Mouse (Mus musculus) MEL (cell line): ENCODE results near the gene Anapc15. TPM values are rescaled to one million over a fixed set of nuclear protein-coding genes. Genes with fewer than 3 reads are reported as not detected.

Experiments
- DNase-seq: peaks from one replicate; pipeline ENCODE4 v3.0.0; 2011; ENCODE audit warnings: low read depth, low spot score
- H3K27ac ChIP-seq: 2 replicates; pipeline ENCODE4 v1.5.1; 2012; ENCODE audit warnings: low read depth, mild to moderate bottlenecking, control low read depth, low read length, moderate library complexity; ENCODE audit not compliant: control insufficient read depth
- H3K27me3 ChIP-seq, 2 experiments: fragments of 150-350 bp in 1 of 2; sonication (generic) in 1 of 2; 2 replicates each; pipeline ENCODE4 v1.6.1; 2012; ENCODE audit warnings: low read length in 2 of 2, mild to moderate bottlenecking in 2 of 2, improper control_type of control experiment in 1 of 2, moderate library complexity in 1 of 2; ENCODE audit not compliant: insufficient read depth in 2 of 2, control insufficient read depth in 1 of 2
- H3K36me3 ChIP-seq, 2 experiments: 2 replicates each; pipeline ENCODE4 v1.6.1; 2012 to 2014; ENCODE audit warnings: low read length in 2 of 2, improper control_type of control experiment in 1 of 2, inconsistent platforms in 1 of 2, mild to moderate bottlenecking in 1 of 2; ENCODE audit not compliant: insufficient read depth in 2 of 2, control insufficient read depth in 1 of 2
- H3K4me1 ChIP-seq, 2 experiments: fragments of 150-350 bp in 1 of 2; sonication (generic) in 1 of 2; 2 replicates each; pipeline ENCODE4 v1.6.1; 2012; ENCODE audit warnings: low read length in 2 of 2, improper control_type of control experiment in 1 of 2, mild to moderate bottlenecking in 1 of 2; ENCODE audit not compliant: insufficient read depth in 2 of 2, control insufficient read depth in 1 of 2
- H3K4me3 ChIP-seq, 2 experiments: fragments of 150-350 bp in 1 of 2; sonication (generic) in 1 of 2; 2 replicates each; pipeline ENCODE4 v1.5.1; 2012; ENCODE audit warnings: low read depth in 2 of 2, low read length in 2 of 2, mild to moderate bottlenecking in 2 of 2, moderate library complexity in 2 of 2, control low read depth in 1 of 2, improper control_type of control experiment in 1 of 2; ENCODE audit not compliant: control insufficient read depth in 1 of 2, insufficient read depth in 1 of 2
- H3K79me2 ChIP-seq: 2 replicates; pipeline ENCODE4 v1.6.1; 2012; ENCODE audit warnings: mild to moderate bottlenecking, low read length, moderate library complexity; ENCODE audit not compliant: control insufficient read depth, poor library complexity, insufficient read depth
- H3K9ac ChIP-seq: 2 replicates; pipeline ENCODE4 v1.6.1; 2012; ENCODE audit warnings: low read depth, mild to moderate bottlenecking, control low read depth, low read length, moderate library complexity; ENCODE audit not compliant: control insufficient read depth, poor library complexity, severe bottlenecking
- H3K9me3 ChIP-seq: fragments of 150-350 bp; sonication (generic); replicated peaks from 2 replicates; pipeline ENCODE4 v1.6.1; 2012; ENCODE audit warnings: mild to moderate bottlenecking, low read length, improper control_type of control experiment, moderate library complexity; ENCODE audit not compliant: insufficient read depth
- CHD1 ChIP-seq: IDR thresholded peaks from 2 replicates; pipeline ENCODE4 v1.6.1; 2012; ENCODE audit warnings: low read depth, mild to moderate bottlenecking, inconsistent platforms, low read length, improper control_type of control experiment
- CHD2 ChIP-seq: IDR thresholded peaks from 2 replicates; pipeline ENCODE4 v1.6.1; 2011; ENCODE audit warnings: low read length, improper control_type of control experiment
- CTCF ChIP-seq, 3 experiments: IDR thresholded peaks in 2 of 3; conservative IDR thresholded peaks in 1 of 3; 2 replicates each; pipeline ENCODE4 v1.5.1; 2011 to 2012; ENCODE audit warnings: low read length in 3 of 3, low read depth in 2 of 3, mild to moderate bottlenecking in 2 of 3, improper control_type of control experiment in 1 of 3, inconsistent platforms in 1 of 3, mixed read lengths in 1 of 3, moderate library complexity in 1 of 3; ENCODE audit not compliant: control insufficient read depth in 1 of 3, insufficient read depth in 1 of 3, poor library complexity in 1 of 3, severe bottlenecking in 1 of 3
- KAT2A ChIP-seq: conservative IDR thresholded peaks from 2 replicates; pipeline ENCODE4 v1.6.1; 2012; ENCODE audit warnings: low read depth, low read length, improper control_type of control experiment, inconsistent platforms
- MAFK ChIP-seq: IDR thresholded peaks from 2 replicates; pipeline ENCODE4 v1.6.1; 2011; ENCODE audit warnings: low read depth, mild to moderate bottlenecking, low read length, improper control_type of control experiment, borderline replicate concordance
- MAX ChIP-seq: IDR thresholded peaks from 2 replicates; pipeline ENCODE4 v1.6.1; 2011; ENCODE audit warnings: low read length, improper control_type of control experiment
- MXI1 ChIP-seq: IDR thresholded peaks from 2 replicates; pipeline ENCODE4 v1.6.1; 2011; ENCODE audit warnings: mild to moderate bottlenecking, low read depth, low read length, improper control_type of control experiment
- MYB ChIP-seq: IDR thresholded peaks from 2 replicates; pipeline ENCODE4 v1.6.1; 2011; ENCODE audit warnings: mild to moderate bottlenecking, low read depth, low read length, improper control_type of control experiment
- MYC ChIP-seq: IDR thresholded peaks from 2 replicates; pipeline ENCODE4 v1.6.1; 2011; ENCODE audit warnings: low read depth, mild to moderate bottlenecking, low read length, improper control_type of control experiment, moderate library complexity
- POLR2A ChIP-seq, 2 experiments: IDR thresholded peaks; 2 replicates each; pipeline ENCODE4 v1.6.1; 2011 to 2012; ENCODE audit warnings: low read length in 2 of 2, mild to moderate bottlenecking in 2 of 2, control low read depth in 1 of 2, improper control_type of control experiment in 1 of 2, low read depth in 1 of 2, moderate library complexity in 1 of 2; ENCODE audit not compliant: control insufficient read depth in 1 of 2, insufficient read depth in 1 of 2, poor library complexity in 1 of 2
- POLR2AphosphoS2 ChIP-seq: IDR thresholded peaks from 2 replicates; pipeline ENCODE4 v1.6.1; 2011; ENCODE audit warnings: low read length, improper control_type of control experiment
- POLR2AphosphoS5 ChIP-seq: IDR thresholded peaks from 2 replicates; pipeline ENCODE4 v1.6.1; 2012; ENCODE audit warnings: low read depth, borderline replicate concordance, mild to moderate bottlenecking, inconsistent platforms, low read length, moderate library complexity, mixed read lengths
- RAD21 ChIP-seq: IDR thresholded peaks from 2 replicates; pipeline ENCODE4 v1.6.1; 2011; ENCODE audit warnings: mild to moderate bottlenecking, low read depth, low read length, improper control_type of control experiment
- RCOR1 ChIP-seq: IDR thresholded peaks from 2 replicates; pipeline ENCODE4 v1.6.1; 2012; ENCODE audit warnings: low read depth, mild to moderate bottlenecking, inconsistent platforms, low read length, improper control_type of control experiment
- SIN3A ChIP-seq: IDR thresholded peaks from 2 replicates; pipeline ENCODE4 v1.6.1; 2012; ENCODE audit warnings: low read length, improper control_type of control experiment, inconsistent platforms
- SMC3 ChIP-seq: IDR thresholded peaks from 2 replicates; pipeline ENCODE4 v1.6.1; 2011; ENCODE audit warnings: low read depth, low read length, improper control_type of control experiment
- TBP ChIP-seq: IDR thresholded peaks from 2 replicates; pipeline ENCODE4 v1.8.0; 2011; ENCODE audit warnings: low read depth, low read length, improper control_type of control experiment
- TCF12 ChIP-seq: IDR thresholded peaks from 2 replicates; pipeline ENCODE4 v1.6.1; 2014; ENCODE audit warnings: low read depth, mild to moderate bottlenecking, inconsistent platforms, low read length, improper control_type of control experiment, moderate library complexity
- UBTF ChIP-seq: IDR thresholded peaks from 2 replicates; pipeline ENCODE4 v1.6.1; 2012; ENCODE audit warnings: low read depth, mild to moderate bottlenecking, inconsistent platforms, low read length, improper control_type of control experiment, moderate library complexity, borderline replicate concordance; ENCODE audit not compliant: insufficient read depth
- USF1 ChIP-seq: IDR thresholded peaks from 2 replicates; pipeline ENCODE4 v1.6.1; 2014; ENCODE audit warnings: low read depth, mild to moderate bottlenecking, inconsistent platforms, low read length, improper control_type of control experiment, moderate library complexity
- USF2 ChIP-seq, 2 experiments: IDR thresholded peaks; 2 replicates each; pipeline ENCODE4 v1.6.1; 2011 to 2012; ENCODE audit warnings: improper control_type of control experiment in 2 of 2, low read length in 2 of 2, borderline replicate concordance in 1 of 2, inconsistent platforms in 1 of 2, low read depth in 1 of 2, mild to moderate bottlenecking in 1 of 2; ENCODE audit not compliant: insufficient read depth in 1 of 2
- ZMIZ1 ChIP-seq: IDR thresholded peaks from 2 replicates; pipeline ENCODE4 v1.6.1; 2012; ENCODE audit warnings: low read depth, mild to moderate bottlenecking, inconsistent platforms, low read length, improper control_type of control experiment, moderate library complexity
- ZNF384 ChIP-seq: IDR thresholded peaks from 2 replicates; pipeline ENCODE4 v1.6.1; 2012; ENCODE audit warnings: low read depth, mild to moderate bottlenecking, inconsistent platforms, low read length, improper control_type of control experiment
- polyA plus RNA-seq, 2 experiments: library from polyadenylated mRNA; stranded (reverse) in 1 of 2; unstranded in 1 of 2; fragments of >175 nt in 1 of 2; fragments of >200 nt in 1 of 2; gene quantifications; 2 replicates each; pipeline versions ENCODE4 v1.2.1 to v1.2.4; 2012; ENCODE audit warnings: low replicate concordance in 2 of 2, low read depth in 1 of 2; ENCODE audit not compliant: insufficient read length in 2 of 2, insufficient read depth in 1 of 2, missing spikeins in 1 of 2
- total RNA-seq: library from RNA; depleted of rRNA; stranded (reverse); fragments of 300-350 nt; gene quantifications from 2 replicates; pipeline ENCODE4 v1.2.3, GENCODE M21; 2012

Anapc15 gene
- total and polyA plus RNA-seq, 3 experiments: 68.7 to 103 TPM; not detected in 1

- 0 out of 4 replicates have a peak, but pooled peaks cover 0 to 3% of the 10 kb centered on the region in 2 experiments for H3K4me1 ChIP-seq
- no peaks in the 10 kb centered on the region for H3K79me2 ChIP-seq
- no peak overlapping the region for H3K9ac ChIP-seq
- no peaks in the 10 kb centered on the region for H3K27me3 ChIP-seq
- H3K9me3 ChIP-seq: no peaks in the 10 kb centered on the region
- peak in 2 of 3 experiments; percentile 3 to 27; a peak in 2 of 6 replicates for TF ChIP-seq CTCF (IDR thresholded peaks at IDR 0.05 in 2 of 3, conservative IDR thresholded peaks at IDR 0.05 in 1 of 3; ENCODE audit: control insufficient read depth in 1 of 3, insufficient read depth in 1 of 3, low read depth in 2 of 3, low read length in 3 of 3, poor library complexity in 1 of 3, severe bottlenecking in 1 of 3)
- TF ChIP-seq UBTF: no peak
- peak; percentile 26; the same call in 1 of the 2 replicates for TF ChIP-seq SMC3
- peak; percentile 57 for TF ChIP-seq ZNF384
- TF ChIP-seq, all 39 proteins: peak for 3
- H3K27ac ChIP-seq: no peak overlapping the region
- H3K36me3 ChIP-seq: no peaks in the 10 kb centered on the region; a peak in 1 of 4 replicates
- H3K4me3 ChIP-seq: no peak overlapping the region
- DNase-seq: peak; percentile 38
These were observed 33.1 kb upstream of the Anapc15 start for GRCm38 (mm10) chr7:101830373-101830772.

DNA sequence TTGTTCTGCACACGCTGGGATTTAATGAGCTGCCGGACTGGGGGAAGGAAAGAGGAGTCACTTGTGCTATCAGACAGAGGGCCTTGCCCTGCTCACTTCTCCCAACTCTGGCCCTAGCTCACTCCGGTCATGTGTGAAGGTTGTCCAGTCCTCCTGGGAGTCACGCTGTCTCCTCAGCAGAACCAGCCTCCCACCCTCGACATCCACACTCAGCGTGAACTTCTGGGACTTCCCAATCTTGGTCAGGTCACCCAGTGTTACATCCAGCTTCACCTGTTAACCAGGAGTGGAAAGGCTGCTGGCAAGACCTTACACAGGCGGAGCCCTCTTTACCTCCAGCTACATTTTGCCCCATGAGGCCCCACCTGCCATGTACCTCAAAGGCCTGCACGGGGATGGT, 32.1 kb upstream of the Anapc15 start:
- Histone ChIP-seq H3K36me3 (no peaks in the 10 kb centered on the region), H3K27me3 (no peaks in the 10 kb centered on the region), H3K9me3 (no peaks in the 10 kb centered on the region), H3K4me3 (no peak overlapping the region), H3K27ac (no peak overlapping the region), H3K79me2 (no peaks in the 10 kb centered on the region; the same call in 1 of the 2 replicates), H3K9ac (no peak overlapping the region), H3K4me1 (0 out of 4 replicates have a peak, but pooled peaks cover 0 to 5% of the 10 kb centered on the region in 2 experiments)
- DNase-seq: no peak
- no peak for TF ChIP-seq KAT2A
- TF ChIP-seq MYB: no peak
- no peak for TF ChIP-seq SIN3A
- TF ChIP-seq MAX: no peak
- no peak for TF ChIP-seq USF2 (IDR thresholded peaks at IDR 0.05; ENCODE audit: borderline replicate concordance in 1 of 2, insufficient read depth in 1 of 2, low read depth in 1 of 2, low read length in 2 of 2)
- TF ChIP-seq RAD21: no peak
- TF ChIP-seq ZMIZ1: no peak
- TF ChIP-seq POLR2A (IDR thresholded peaks at IDR 0.05; ENCODE audit: control insufficient read depth in 1 of 2, insufficient read depth in 1 of 2, low read depth in 1 of 2, low read length in 2 of 2, poor library complexity in 1 of 2): no peak
- no peak for TF ChIP-seq MYC
- TF ChIP-seq ZNF384: no peak
- TF ChIP-seq CHD2: no peak
- no peak for TF ChIP-seq POLR2AphosphoS2
- TF ChIP-seq TBP: no peak
- TF ChIP-seq POLR2AphosphoS5: no peak
- TF ChIP-seq CHD1: no peak
- no peak for TF ChIP-seq MAFK
- TF ChIP-seq TCF12: no peak
- no peak for TF ChIP-seq MXI1
- TF ChIP-seq RCOR1: no peak
- TF ChIP-seq USF1: no peak
